Mouse (Mus musculus) E14TG2a.4 (cell line): ENCODE measurements at regions not wholly inside any gene's neighbourhood (a gene's known extent, or its start where the extent isn't known, plus 50 kb on each side); places are given as distances from the start of the nearest gene placed in this dataset.

ENCODE experiments used
- CTCF ChIP-seq: conservative IDR thresholded peaks from 2 replicates; pipeline ENCODE4 v1.5.1; 2014; ENCODE audit warnings: low read length
- NANOG ChIP-seq: IDR thresholded peaks from 2 replicates; pipeline ENCODE4 v1.6.1; 2014; ENCODE audit warnings: borderline replicate concordance, low read length, mixed read lengths

DNA sequence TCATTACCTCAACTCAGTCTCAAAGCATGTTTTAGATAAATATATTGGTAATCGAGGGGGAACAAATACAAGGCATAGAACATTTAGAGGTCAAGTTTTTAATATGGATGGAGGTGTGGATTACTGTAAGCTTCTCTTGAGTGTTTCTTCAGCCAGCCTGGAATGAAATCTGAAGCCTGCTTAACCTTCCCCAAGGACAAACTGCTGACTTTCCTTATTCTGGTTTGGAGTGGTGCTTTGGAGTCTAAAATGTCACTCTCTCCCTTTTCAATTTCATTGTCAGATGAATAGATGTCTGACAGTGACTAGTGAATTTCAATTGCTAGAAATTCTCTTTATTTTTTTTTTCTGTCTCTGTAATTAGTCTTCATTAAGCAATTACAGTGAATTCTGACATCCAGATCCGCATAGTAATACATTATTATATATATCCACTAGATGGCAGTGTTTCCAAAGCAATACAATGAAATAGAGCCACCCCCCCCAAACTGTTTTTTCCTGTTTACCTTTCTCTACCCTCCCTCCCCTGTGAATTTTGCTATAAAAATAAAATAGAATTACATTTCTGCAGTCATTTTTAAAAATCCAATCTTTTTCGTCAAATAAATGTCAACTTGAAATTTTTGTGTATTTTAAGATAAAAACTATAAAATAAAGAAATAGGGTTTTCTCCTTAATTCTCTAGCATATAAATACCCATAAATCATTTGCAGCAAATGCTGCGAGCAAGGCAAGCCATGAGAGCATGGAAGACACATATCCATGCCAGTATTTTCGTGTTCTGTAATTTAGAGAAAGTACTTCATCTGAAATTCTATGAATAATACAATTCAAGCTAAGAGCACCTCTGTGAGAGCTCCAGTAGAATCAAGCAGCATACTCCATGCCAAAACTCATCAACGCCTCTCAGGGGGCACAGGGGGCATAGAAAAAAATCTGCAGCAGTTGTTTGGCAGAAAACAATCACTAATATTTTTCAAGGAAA, 626.2 kb upstream of the Vrk2 start:
- TF ChIP-seq CTCF (peak; percentile 42), NANOG (no peak)
